Mouse (Mus musculus): ENCODE measurements around the gene Kcnn1.

Gene Kcnn1

DNA sequence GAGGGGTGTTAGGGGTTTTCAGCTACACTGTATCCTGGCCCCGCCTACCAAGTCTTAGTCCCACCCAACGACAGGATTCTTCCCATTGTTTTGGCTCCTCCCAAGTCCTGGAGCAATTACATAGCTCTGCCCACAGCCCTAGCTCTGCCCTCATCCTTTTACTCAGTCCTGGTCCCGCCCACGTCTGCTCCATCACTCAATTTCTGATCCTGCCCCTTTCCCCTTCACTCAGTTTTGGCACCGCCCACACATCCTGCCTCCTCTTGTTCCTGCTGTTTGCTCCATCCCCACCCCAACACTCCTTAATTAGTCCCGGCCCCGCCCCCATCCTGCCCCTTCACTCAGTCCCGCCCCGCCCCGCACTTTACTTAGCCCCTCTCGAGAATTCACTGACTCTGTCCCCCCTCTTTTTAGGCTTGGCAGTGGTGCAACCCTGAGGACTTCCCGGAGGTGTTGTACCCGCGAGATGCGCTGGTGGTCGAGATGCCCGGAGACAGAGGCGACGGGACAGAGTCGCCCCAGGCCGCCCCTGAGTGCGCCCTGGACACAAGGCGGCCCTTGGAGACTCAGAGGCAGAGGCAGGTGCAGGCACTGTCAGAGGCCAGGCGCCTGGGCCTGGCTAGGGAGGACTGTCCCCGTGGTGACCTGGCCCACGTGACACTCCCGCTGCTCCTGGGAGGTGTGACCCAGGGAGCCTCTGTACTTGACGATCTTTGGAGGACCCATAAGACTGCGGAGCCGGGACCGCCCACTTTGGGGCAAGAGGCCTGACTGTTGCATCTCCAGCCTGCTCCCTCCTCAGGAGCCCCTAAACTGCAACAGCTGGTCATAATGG is 42.7 kb downstream of the Kcnn1 start:
- DNase-seq (ENCODE audit: low read depth in 2 of 2, low spot score in 2 of 2), result no peak

GRCm38 (mm10) chr8:70816679-70817078 is 46.4 kb downstream of the Kcnn1 start:
- DNase-seq (ENCODE audit: low read depth in 2 of 2, low spot score in 2 of 2), result no peak

DNA sequence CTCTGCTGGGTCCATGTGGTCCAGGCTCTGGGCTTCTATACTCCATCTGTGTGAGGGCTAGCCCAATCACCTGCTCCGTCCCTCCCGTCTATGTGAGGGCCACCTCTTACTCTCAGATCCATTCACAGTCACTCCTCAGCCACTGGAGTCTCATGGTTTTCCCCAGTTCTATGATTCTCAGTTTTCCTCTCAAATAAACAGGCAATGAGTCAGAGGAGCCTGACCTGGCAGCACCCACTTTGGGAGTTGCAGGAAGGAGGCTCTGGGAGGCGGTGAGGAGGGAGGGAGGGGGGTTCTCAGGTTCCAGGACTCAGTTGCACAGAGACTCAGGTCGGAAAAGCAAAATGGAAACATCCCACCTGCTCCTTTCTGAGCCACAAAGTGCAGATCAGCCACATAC is 50.2 kb downstream of the Kcnn1 start:
- DNase-seq (ENCODE audit: low read depth in 2 of 2, low spot score in 2 of 2), result no peak

DNA sequence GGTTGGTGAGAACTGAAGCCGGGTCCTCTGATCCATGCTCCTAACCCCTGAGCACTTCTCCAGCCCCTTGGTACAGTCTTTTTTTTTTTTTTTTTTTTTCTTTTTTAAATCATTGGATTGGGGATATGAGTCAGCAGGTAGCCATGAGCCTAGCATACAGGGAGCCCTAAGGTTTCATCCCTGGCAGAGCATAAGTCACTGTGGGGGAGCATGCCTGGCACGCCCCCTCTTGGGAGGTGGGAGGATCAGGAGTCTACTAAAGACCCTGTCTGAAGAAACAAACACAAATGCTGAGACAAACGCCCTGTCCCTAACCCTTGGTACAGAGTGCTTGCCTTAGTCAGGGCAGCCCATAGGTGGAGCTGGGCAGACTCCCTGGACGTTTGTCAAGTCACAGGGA is 51.0 kb downstream of the Kcnn1 start:
- DNase-seq (ENCODE audit: low read depth in 2 of 2, low spot score in 2 of 2), result no peak

- DNase-seq (ENCODE audit: low read depth in 2 of 2, low spot score in 2 of 2), result peak in 1 of 2 experiments; percentile 49
These were observed 51.9 kb downstream of the Kcnn1 start for GRCm38 (mm10) chr8:70810962-70811680.

DNA sequence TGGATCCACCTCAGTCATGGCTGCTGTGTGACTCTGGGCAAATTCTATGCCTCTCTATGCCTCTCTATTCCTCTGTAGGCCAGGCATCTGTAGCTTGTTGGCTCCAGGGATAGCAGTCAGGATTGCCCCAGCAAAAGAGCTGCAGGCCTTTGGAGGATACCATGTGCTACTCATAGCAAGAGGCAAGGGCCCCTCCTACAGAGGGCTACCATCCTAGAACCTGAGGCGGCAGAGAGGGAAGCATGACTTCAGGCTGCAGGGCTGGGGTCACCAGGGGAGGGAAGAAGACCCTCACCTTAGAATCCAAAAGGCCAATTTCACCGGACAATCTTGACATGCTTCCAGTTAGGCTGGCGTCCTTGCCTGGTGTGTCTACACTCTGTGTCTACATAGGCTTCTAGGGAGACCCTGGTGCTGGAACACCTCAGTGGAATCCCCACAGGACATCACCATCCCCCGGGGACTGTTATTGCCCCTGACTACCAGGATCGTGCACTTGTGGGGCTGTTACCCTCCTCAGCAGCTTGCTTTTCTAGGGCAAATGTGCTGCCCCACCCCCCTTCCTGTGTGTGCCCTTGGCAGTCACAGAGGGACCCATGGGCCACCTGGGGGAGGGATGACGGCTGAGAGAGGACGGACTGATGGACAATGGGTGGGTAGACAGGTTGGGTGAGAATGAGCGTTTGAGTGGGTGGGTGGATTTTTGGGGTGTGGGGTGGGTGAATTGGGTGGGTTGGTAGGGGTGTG is 53.9 kb downstream of the Kcnn1 start:
- DNase-seq (ENCODE audit: low read depth in 2 of 2, low spot score in 2 of 2), result no peak

GRCm38 (mm10) chr8:70808239-70808638 is 54.8 kb downstream of the Kcnn1 start, which contains the start of gene Il12rb1:
TSS of gene Il12rb1 (plus strand) at chr8:70808449.
- DNase-seq (ENCODE audit: low read depth in 2 of 2, low spot score in 2 of 2), result no peak

DNA sequence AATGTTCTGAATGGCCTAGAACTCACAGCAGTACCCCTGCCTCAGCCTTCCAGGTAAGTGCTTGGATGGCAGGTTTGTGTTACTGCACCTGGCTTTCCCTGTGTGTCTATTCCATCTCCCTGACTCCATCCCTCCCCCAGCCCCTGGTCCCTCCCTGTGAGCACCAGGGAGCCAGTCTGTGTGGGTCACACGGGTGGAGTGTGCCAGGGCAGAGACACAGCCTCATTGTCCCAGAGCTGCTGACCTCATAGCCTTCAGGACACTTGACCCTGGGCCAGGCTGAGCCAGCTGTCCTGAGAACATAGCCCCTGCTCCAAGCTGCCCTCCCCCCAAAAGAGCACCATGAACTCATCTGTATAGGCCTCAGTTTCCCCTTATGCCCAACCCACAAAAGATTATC is 55.8 kb downstream of the Kcnn1 start:
- no peak for DNase-seq (ENCODE audit: low read depth in 2 of 2, low spot score in 2 of 2)

- peak; percentile 32 to 54 for DNase-seq (ENCODE audit: low read depth in 2 of 2, low spot score in 2 of 2)
These were observed 56.5 kb downstream of the Kcnn1 start for GRCm38 (mm10) chr8:70806541-70806940.

DNA sequence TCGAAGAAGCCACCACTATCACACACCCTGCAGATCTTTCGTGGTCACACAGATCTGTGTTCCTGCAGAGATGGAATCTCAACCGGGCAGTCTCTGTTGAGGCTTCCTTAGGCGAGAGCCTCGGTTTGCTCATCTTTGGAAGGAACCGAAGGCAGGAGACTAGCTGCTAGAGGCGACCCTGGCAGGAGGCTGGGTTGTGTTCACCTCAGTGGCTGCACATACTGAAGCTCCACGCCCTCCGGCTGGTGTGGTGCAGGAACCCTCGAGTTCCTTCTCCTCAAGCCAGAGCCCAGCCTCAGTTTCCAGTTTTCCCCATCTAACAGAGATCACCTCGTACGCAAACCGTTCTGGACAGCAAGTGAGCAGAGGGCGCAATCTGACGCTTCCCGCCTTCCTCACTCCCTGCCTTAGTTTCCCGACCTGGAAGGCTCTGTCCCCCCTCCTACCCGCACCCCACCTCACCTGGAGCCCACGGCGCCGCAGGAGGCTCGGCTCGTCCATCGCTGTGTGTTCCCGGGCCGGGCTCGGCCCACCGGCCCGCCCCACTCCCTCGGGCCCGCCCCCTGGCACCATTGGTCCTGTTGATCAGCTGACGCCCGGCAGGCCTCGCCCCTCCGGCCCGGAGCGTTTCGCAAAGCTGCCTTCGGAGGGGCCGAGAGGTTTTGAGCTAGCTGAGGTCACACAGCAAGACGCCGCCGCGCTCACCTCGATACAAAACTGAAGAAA is 58.4 kb downstream of the Kcnn1 start, which contains the start of gene Mast3:
TSS of gene Mast3 (minus strand) at position 574 of the 726 bp plus-strand sequence.
- peak in 1 of 2 experiments; percentile 47 for DNase-seq (ENCODE audit: low read depth in 2 of 2, low spot score in 2 of 2)

DNA sequence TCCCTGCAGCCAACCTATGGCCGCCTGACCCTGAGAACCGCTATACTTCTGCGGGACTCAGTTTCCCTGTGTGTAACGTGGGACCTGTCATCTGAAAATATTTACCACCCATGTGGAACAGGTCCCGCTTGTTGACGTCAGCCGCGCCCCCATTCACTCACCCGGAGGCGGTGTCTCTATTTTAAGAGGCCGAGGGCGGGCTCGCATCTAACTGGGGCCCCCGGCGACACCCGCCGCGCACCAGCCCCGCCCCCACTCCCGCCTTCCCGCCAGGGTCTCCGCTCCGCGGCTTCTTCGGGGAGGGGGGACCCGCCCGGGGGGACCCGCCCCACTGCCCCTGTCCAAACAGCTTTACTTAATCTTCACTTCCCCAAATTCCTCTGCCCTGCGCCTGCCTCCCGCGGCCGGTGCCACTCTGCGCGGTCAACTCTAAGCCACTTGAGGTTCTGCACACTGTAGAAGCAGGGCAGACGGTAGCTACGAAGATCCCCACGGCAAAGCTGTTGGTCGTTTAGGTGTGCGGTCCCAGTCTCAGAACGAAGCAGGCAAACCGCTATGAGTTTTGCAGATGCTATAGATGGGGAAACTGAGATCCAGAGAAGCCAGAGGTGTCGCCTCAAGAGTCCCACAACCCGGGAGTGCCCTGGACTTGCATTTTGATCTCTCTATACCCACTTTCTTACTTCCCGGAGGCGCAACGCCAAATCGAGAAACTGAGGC is 59.1 kb downstream of the Kcnn1 start:
- DNase-seq (ENCODE audit: low read depth in 2 of 2, low spot score in 2 of 2), result no peak

DNA sequence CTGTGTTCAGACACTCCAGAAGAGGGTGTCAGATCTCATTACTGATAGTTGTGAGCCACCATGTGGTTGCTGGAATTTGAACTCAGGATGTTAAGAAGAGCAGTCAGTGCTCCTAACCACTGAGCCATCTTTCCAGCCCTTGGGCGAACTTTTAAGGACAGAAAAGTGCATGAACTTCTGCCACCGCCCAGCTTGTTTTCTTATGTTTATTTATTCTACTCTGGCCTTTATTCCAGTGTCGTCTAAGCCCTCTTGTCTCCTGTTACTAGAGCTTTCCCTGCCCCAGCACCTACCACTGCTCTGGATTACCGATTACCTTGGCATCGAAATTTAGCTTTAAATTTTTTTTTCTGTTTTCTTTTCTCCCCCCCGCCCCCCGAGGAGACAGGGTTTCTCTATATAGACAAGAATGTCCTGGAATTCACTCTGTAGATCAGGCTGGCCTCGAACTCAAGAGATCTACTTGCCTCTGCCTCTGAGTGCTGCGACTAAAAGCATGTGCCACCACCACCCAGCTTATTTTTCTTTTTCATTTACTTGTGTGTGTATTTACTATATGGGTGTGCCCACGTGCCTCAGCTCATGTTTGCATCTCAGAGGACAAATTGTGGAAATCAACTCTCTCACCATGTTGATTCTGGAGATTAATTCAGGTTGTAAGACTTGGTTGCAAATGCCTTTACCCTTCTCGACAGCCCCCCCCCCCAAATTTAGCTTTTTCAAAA is 60.1 kb downstream of the Kcnn1 start:
- DNase-seq (ENCODE audit: low read depth in 2 of 2, low spot score in 2 of 2), result no peak

- no peak for DNase-seq (ENCODE audit: low read depth in 2 of 2, low spot score in 2 of 2)
These were observed 61.2 kb downstream of the Kcnn1 start for GRCm38 (mm10) chr8:70801830-70802229.

DNA sequence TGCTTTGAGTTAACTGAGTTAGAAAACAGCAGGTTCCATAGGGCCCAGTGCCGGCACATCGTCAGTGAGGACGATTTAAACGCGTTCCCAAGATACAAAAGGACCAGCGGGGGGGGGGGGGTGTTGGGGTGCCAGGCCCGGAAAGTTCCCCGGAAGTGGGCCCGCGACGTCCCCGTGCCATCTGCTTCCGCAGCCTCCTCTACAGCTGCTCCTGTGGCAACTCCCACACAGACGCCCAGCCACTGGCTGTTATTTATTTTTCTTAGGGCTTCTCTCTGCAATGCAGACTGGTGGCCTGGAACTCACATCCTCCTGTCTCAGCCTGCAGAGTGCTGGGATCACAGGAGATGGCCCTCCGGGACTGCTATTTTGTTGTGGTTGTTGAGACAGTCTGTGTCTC is 61.9 kb downstream of the Kcnn1 start:
- peak in 1 of 2 experiments; percentile 29 for DNase-seq (ENCODE audit: low read depth in 2 of 2, low spot score in 2 of 2)

GRCm38 (mm10) chr8:70800648-70801047 is 62.4 kb downstream of the Kcnn1 start:
- no peak for DNase-seq (ENCODE audit: low read depth in 2 of 2, low spot score in 2 of 2)

DNA sequence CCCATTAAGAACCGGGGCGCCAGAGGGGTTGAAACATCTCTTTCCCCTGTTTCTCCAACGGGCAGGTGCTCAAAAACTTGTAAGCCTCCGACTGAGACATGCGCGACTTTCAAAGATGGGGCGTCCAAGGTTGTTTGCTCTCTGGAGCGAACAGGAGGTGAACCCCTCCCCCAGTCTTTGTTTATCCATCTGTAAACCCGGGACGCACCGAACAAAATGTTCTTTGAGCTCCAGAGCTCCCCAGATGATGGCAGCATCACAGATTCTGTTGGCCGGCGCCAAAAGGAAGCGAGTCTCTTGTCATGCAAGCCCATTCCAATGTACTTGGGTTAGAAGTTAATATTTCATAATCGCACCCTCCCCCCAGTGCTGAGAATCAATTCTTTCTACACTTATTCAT is 64.8 kb downstream of the Kcnn1 start:
- DNase-seq (ENCODE audit: low read depth in 2 of 2, low spot score in 2 of 2), result no peak

GRCm38 (mm10) chr8:70797081-70798070 is 65.7 kb downstream of the Kcnn1 start:
- DNase-seq (ENCODE audit: low read depth in 2 of 2, low spot score in 2 of 2), result peak; percentile 60 to 71

- no peak for DNase-seq (ENCODE audit: low read depth in 2 of 2, low spot score in 2 of 2)
These were observed 66.5 kb downstream of the Kcnn1 start for GRCm38 (mm10) chr8:70796403-70797080.
